Mouse (Mus musculus): ENCODE measurements around the gene Runx1.

Gene Runx1

GRCm38 (mm10) chr16:92555051-92555450 is 270.9 kb downstream of the Runx1 start:
- DNase-seq (ENCODE audit: low spot score), result no peak

GRCm38 (mm10) chr16:92552858-92553257 is 273.1 kb downstream of the Runx1 start:
- no peak for DNase-seq (ENCODE audit: low spot score)

GRCm38 (mm10) chr16:92552106-92552382 is 273.9 kb downstream of the Runx1 start:
- DNase-seq (ENCODE audit: low spot score), result no peak
